In the genomic region with DNA sequence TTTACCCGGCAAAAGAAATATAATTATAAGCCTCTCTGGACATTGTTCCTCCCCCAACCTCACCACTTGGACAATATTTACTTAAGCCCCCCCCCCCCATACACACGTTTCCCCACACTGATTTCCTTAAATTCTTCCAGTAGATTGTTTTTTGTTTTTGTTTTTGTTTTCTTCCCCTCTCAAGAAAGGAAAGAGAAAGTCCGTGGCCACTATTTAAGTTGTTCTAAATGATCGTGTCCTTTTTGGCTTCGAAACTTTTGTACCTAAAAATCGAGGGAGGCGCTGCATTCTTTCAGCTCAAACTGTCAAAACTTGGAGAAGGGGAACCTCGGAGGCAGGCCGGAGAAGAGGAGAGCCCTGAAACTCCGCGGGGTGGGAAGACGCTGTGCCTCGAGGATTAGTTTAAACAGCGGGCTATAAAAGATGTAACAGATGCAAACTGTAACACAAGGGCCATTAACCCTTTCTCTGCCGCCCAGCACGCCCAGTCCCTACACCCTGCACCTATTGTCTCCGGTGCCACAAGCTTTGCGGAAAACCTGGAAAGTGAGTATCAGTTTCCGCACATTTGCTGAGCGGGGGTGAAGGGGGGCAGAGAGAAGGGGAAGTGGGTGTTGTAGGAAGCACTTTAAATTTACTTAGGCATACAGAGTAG, we compare ENCODE assay signal across 8 mouse cellular contexts. TPM values are rescaled to one million over a fixed set of nuclear protein-coding genes. Genes with fewer than 3 reads are reported as not detected.
A peak's percentile ranks its signal among the peaks of the same experiment; 100 is the strongest.
DNase-seq lines count a peak whose midpoint lies in the region; ATAC-seq lines count a peak whose summit lies in the region.

No protein-coding gene starts in this region.

- H3K9me3 ChIP-seq in embryonic facial prominence, embryonic 13.5 days: no peaks in the 10 kb centered on the region
- no peaks in the 10 kb centered on the region for H3K9me3 ChIP-seq in heart, embryonic 16.5 days (replicated peaks; ENCODE audit: control insufficient read depth, low read length)

- H3K27me3 ChIP-seq in embryonic facial prominence, embryonic 13.5 days: peaks cover 50% of the 10 kb centered on the region
- H3K27me3 ChIP-seq in heart, embryonic 16.5 days (ENCODE audit: control insufficient read depth, insufficient read depth, low read length): no peaks in the 10 kb centered on the region

- no peak for ATAC-seq in embryonic facial prominence, embryonic 13.5 days (ENCODE audit: insufficient number of reproducible peaks, insufficient read depth, low FRiP score, low TSS enrichment, low read depth)
- ATAC-seq in heart, embryonic 16.5 days (replicated peaks; ENCODE audit: extremely low read depth, insufficient read depth, low FRiP score): no peak
- ATAC-seq in megakaryocyte progenitor cell, adult 5-6 weeks (replicated peaks; ENCODE audit: poor library complexity): peak; percentile 33

- H3K4me2 ChIP-seq in embryonic facial prominence, embryonic 13.5 days: peak overlapping the region; percentile 68
- H3K4me2 ChIP-seq in heart, embryonic 16.5 days (ENCODE audit: low read depth, low read length): peak overlapping the region; percentile 74

- H3K4me3 ChIP-seq in embryonic facial prominence, embryonic 13.5 days: peak overlapping the region; percentile 77
- H3K4me3 ChIP-seq in heart, embryonic 16.5 days (ENCODE audit: low read length): peak overlapping the region; percentile 66

- H3K27ac ChIP-seq in embryonic facial prominence, embryonic 13.5 days: peak overlapping the region; percentile 97
- peak overlapping the region; percentile 94 for H3K27ac ChIP-seq in heart, embryonic 16.5 days (ENCODE audit: low read length)

- WGBS in embryonic facial prominence, embryonic 13.5 days: under 1% methylated on average over 20 of the region's 20 CpGs
- under 1% methylated on average over 20 of the region's 20 CpGs for WGBS in heart, embryonic 16.5 days

- DNase-seq in 416B (ENCODE audit: low read depth) (peak; percentile 80), ES-CJ7 (ENCODE audit: low read depth, low spot score) (peak; percentile 70)
- peak; percentile 60 for DNase-seq in kidney, postnatal 14 days
- peak; percentile 60 to 80 for DNase-seq in spleen, postnatal 4 days (ENCODE audit: low spot score in 2 of 2)
- DNase-seq in ovary, postnatal 10 days (ENCODE audit: low spot score): no peak

- no peaks in the 10 kb centered on the region; the same call in 1 of the 2 replicates for H3K36me3 ChIP-seq in embryonic facial prominence, embryonic 13.5 days
- no peaks in the 10 kb centered on the region for H3K36me3 ChIP-seq in heart, embryonic 16.5 days (ENCODE audit: control insufficient read depth, insufficient read depth)

- H3K4me1 ChIP-seq in embryonic facial prominence, embryonic 13.5 days: peaks cover 20% of the 10 kb centered on the region
- peaks cover 23% of the 10 kb centered on the region for H3K4me1 ChIP-seq in heart, embryonic 16.5 days (ENCODE audit: control insufficient read depth, insufficient read depth, low read length)

- H3K9ac ChIP-seq in embryonic facial prominence, embryonic 13.5 days: peak overlapping the region; percentile 99
- H3K9ac ChIP-seq in heart, embryonic 16.5 days (ENCODE audit: low read length): peak overlapping the region; percentile 98

RNA-seq across cellular contexts. Expression of a gene that starts 6.3 kb away (rescaled TPM):
- 85.7 and 96.4 TPM in 2 replicates for polyA plus RNA-seq in embryonic facial prominence, embryonic 13.5 days (2015; fragmentation: Nextera tagmentation; extraction: Ambion mirVana)
- 19.9 and 25.2 TPM in 2 replicates for polyA plus RNA-seq in heart, embryonic 16.5 days (2015; fragmentation: Nextera tagmentation; extraction: Ambion mirVana)
- 188 and 189 TPM in 2 replicates for total RNA-seq in megakaryocyte progenitor cell, adult 5-6 weeks (2015)
- total RNA-seq in megakaryocyte progenitor cell, adult 5-6 weeks (2017): 138 and 151 TPM in 2 replicates
